Mouse (Mus musculus): Measurements from ENCODE around the gene Usp47. TPM values are rescaled to one million over a fixed set of nuclear protein-coding genes. Genes with fewer than 3 reads are reported as not detected.
A peak's percentile ranks its signal among the peaks of the same experiment; 100 is the strongest.

The Usp47 gene
- total and polyA plus RNA-seq, 2 experiments from 2014 or later, result 44.9 to 55.7 TPM

GRCm38 (mm10) chr7:112117501-112117900 is 94.2 kb downstream of the Usp47 start:
- Histone ChIP-seq H3K9me3 (ENCODE audit: low read length) (no peaks in the 10 kb centered on the region), H3K4me1 (ENCODE audit: insufficient read depth, low read length) (0 out of 2 replicates have a peak, but pooled peaks cover 6% of the 10 kb centered on the region), H3K4me2 (ENCODE audit: low read depth, low read length) (no peak overlapping the region), H3K27ac (no peak overlapping the region), H3K27me3 (ENCODE audit: insufficient read depth, low read length) (no peaks in the 10 kb centered on the region), H3K4me3 (ENCODE audit: low read length) (no peak overlapping the region), H3K36me3 (ENCODE audit: insufficient read depth, low read length) (no peaks in the 10 kb centered on the region), H3K9ac (replicated peaks; ENCODE audit: low read length) (no peak overlapping the region)
- no peak for TF ChIP-seq CTCF (IDR thresholded peaks at IDR 0.05; ENCODE audit: low read depth)
- ATAC-seq (0 out of 2 replicates have a peak, but pooled peaks have one; percentile 52), DNase-seq (ENCODE audit: low spot score) (no peak)
- 78% methylated on average over 7 of the region's 7 CpGs for whole genome bisulfite sequencing

- no peak for DNase-seq (ENCODE audit: low spot score)
- no peak for ATAC-seq
- H3K4me3 ChIP-seq (ENCODE audit: low read length), result no peak overlapping the region
- no peak overlapping the region for H3K27ac ChIP-seq
- 65% methylated on average over 7 of the region's 7 CpGs for WGBS
- TF ChIP-seq CTCF (IDR thresholded peaks at IDR 0.05; ENCODE audit: low read depth), result no peak
- H3K9me3 ChIP-seq (ENCODE audit: low read length), result no peaks in the 10 kb centered on the region
- 0 out of 2 replicates have a peak, but pooled peaks cover 6% of the 10 kb centered on the region for H3K4me1 ChIP-seq (ENCODE audit: insufficient read depth, low read length)
- H3K4me2 ChIP-seq (ENCODE audit: low read depth, low read length), result no peak overlapping the region
- H3K27me3 ChIP-seq (ENCODE audit: insufficient read depth, low read length), result no peaks in the 10 kb centered on the region
- H3K9ac ChIP-seq (replicated peaks; ENCODE audit: low read length), result no peak overlapping the region
- H3K36me3 ChIP-seq (ENCODE audit: insufficient read depth, low read length), result no peaks in the 10 kb centered on the region
Observed at GRCm38 (mm10) chr7:112118086-112118485, 94.8 kb downstream of the Usp47 start.

GRCm38 (mm10) chr7:112119248-112119647 is 95.9 kb downstream of the Usp47 start:
- H3K4me1 ChIP-seq (ENCODE audit: insufficient read depth, low read length), result 0 out of 2 replicates have a peak, but pooled peaks cover 6% of the 10 kb centered on the region
- H3K9me3 ChIP-seq (ENCODE audit: low read length), result no peaks in the 10 kb centered on the region
- H3K4me2 ChIP-seq (ENCODE audit: low read depth, low read length), result no peak overlapping the region
- no peak for DNase-seq (ENCODE audit: low spot score)
- H3K27me3 ChIP-seq (ENCODE audit: insufficient read depth, low read length), result no peaks in the 10 kb centered on the region
- H3K4me3 ChIP-seq (ENCODE audit: low read length), result no peak overlapping the region
- no peak overlapping the region for H3K9ac ChIP-seq (replicated peaks; ENCODE audit: low read length)
- no peak overlapping the region for H3K27ac ChIP-seq
- TF ChIP-seq CTCF (IDR thresholded peaks at IDR 0.05; ENCODE audit: low read depth), result no peak
- no peak for ATAC-seq
- no peaks in the 10 kb centered on the region for H3K36me3 ChIP-seq (ENCODE audit: insufficient read depth, low read length)
- WGBS, result 82% methylated on average over 7 of the region's 7 CpGs

- Histone ChIP-seq H3K9me3 (ENCODE audit: low read length) (no peaks in the 10 kb centered on the region), H3K36me3 (ENCODE audit: insufficient read depth, low read length) (no peaks in the 10 kb centered on the region), H3K4me3 (ENCODE audit: low read length) (no peak overlapping the region), H3K4me2 (ENCODE audit: low read depth, low read length) (no peak overlapping the region), H3K27me3 (ENCODE audit: insufficient read depth, low read length) (no peaks in the 10 kb centered on the region), H3K4me1 (ENCODE audit: insufficient read depth, low read length) (peaks cover 6% of the 10 kb centered on the region; the same call in 1 of the 2 replicates), H3K27ac (no peak overlapping the region), H3K9ac (replicated peaks; ENCODE audit: low read length) (no peak overlapping the region)
- DNase-seq (ENCODE audit: low spot score), result no peak
- WGBS, result 64% methylated on average over 11 of the region's 11 CpGs
- no peak for ATAC-seq
- no peak for TF ChIP-seq CTCF (IDR thresholded peaks at IDR 0.05; ENCODE audit: low read depth)
Observed at GRCm38 (mm10) chr7:112120861-112121810, 97.8 kb downstream of the Usp47 start.

GRCm38 (mm10) chr7:112121866-112122500 is 98.7 kb downstream of the Usp47 start:
- H3K27ac ChIP-seq, result no peak overlapping the region
- no peaks in the 10 kb centered on the region for H3K27me3 ChIP-seq (ENCODE audit: insufficient read depth, low read length)
- H3K4me2 ChIP-seq (ENCODE audit: low read depth, low read length), result no peak overlapping the region
- no peak overlapping the region for H3K4me3 ChIP-seq (ENCODE audit: low read length)
- 74% methylated on average over 11 of the region's 11 CpGs for WGBS
- H3K9ac ChIP-seq (replicated peaks; ENCODE audit: low read length), result no peak overlapping the region
- DNase-seq (ENCODE audit: low spot score) (no peak), ATAC-seq (no peak)
- H3K36me3 ChIP-seq (ENCODE audit: insufficient read depth, low read length), result no peaks in the 10 kb centered on the region
- H3K4me1 ChIP-seq (ENCODE audit: insufficient read depth, low read length), result peaks cover 6% of the 10 kb centered on the region; the same call in 1 of the 2 replicates
- TF ChIP-seq CTCF (IDR thresholded peaks at IDR 0.05; ENCODE audit: low read depth), result no peak
- H3K9me3 ChIP-seq (ENCODE audit: low read length), result no peaks in the 10 kb centered on the region

- Histone ChIP-seq H3K4me1 (ENCODE audit: insufficient read depth, low read length) (peaks cover 6% of the 10 kb centered on the region; the same call in 1 of the 2 replicates), H3K4me3 (ENCODE audit: low read length) (no peak overlapping the region), H3K27me3 (ENCODE audit: insufficient read depth, low read length) (no peaks in the 10 kb centered on the region), H3K4me2 (ENCODE audit: low read depth, low read length) (no peak overlapping the region), H3K9ac (replicated peaks; ENCODE audit: low read length) (no peak overlapping the region), H3K27ac (no peak overlapping the region), H3K9me3 (ENCODE audit: low read length) (no peaks in the 10 kb centered on the region), H3K36me3 (ENCODE audit: insufficient read depth, low read length) (no peaks in the 10 kb centered on the region)
- TF ChIP-seq CTCF (IDR thresholded peaks at IDR 0.05; ENCODE audit: low read depth), result no peak
- DNase-seq (ENCODE audit: low spot score) (no peak), ATAC-seq (no peak)
- WGBS, result 91% methylated on average over 5 of the region's 5 CpGs
Observed at GRCm38 (mm10) chr7:112123612-112124011, 100.3 kb downstream of the Usp47 start.

Data from hindbrain, postnatal 0 days (tissue).